Mouse (Mus musculus): ENCODE data around the gene Tmem106c. TPM values are rescaled to one million over a fixed set of nuclear protein-coding genes. Genes with fewer than 3 reads are reported as not detected.
A peak's percentile ranks its signal among the peaks of the same experiment; 100 is the strongest.

The Tmem106c gene
- 55.0 and 58.3 TPM in 2 replicates for polyA plus RNA-seq (2015; fragmentation: Nextera tagmentation; extraction: Ambion mirVana)

DNA sequence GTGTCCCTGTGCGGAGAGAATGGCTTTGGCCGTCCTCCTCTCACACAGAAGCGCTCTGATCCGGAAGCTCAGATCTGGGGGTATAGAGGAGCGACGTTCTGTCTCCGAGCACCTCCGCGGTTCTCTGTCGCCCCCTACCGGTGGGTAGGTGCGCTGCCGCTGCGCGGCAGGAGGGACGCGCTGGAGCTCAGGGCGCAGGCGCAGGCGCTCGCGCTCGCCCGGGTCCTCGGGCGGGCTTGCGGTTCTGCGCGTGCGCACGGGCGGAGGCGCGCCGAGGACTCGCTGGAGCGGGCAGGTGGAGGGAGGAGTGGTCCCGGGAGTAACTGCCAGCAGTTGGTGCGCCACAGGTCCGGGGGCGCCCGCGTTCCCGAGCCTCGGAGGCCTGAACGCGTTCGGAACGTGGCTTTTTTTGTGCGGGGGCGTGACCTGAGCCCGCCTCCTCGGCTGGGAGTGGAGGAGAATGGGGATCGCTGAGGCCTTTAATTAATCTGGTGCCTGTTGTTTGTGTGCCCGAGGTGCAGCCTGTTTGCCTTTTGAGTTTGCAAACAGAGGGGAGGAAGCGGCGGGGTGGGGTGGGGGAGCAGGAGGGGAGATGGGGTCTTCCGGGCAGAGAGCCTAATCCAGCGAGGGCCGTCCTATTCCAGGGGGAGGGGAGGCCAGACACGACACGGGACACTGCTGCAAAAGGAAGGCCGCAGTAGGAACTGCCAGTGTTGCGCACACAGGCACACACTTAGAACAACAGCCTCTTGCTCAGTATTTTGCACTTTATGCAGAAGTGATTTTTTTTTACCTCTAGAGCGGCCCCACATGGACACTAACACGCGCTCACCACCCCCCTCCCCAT is at the start of gene Tmem106c:
Gene Tmem106c (plus strand): TSS at position 212 of the 847 bp plus-strand sequence.
- TF ChIP-seq CTCF (IDR thresholded peaks at IDR 0.05; ENCODE audit: low read depth) = peak; percentile 94

DNA sequence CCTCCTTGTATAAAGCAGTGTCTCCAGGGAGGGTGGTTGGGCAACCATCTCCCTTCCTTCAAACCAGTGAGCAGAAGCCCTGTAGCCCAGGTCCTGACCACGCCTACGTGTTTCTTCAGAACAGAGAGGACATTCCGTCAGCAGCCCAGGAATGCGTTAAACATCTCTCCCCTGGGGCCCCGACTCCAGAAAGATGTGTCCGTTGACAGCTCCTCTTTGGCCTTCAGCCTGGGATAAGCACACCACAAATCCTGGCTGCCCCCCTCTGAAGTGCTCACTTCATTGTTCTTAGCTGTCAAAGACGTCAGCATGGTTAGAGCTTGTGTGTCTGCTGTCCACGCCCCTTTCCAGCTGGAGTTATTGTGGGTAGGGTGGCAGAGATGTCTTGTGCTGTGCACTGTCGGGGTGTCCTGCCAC is 49.7 kb upstream of the Tmem106c start:
- no peak overlapping the region for H3K9ac ChIP-seq (ENCODE audit: low read depth, low read length)
- H3K27ac ChIP-seq = no peak overlapping the region
- ATAC-seq (replicated peaks; ENCODE audit: low FRiP score, low read depth) = no peak
- no peak for TF ChIP-seq CTCF (IDR thresholded peaks at IDR 0.05; ENCODE audit: low read depth)
- H3K4me1 ChIP-seq (replicated peaks; ENCODE audit: insufficient read depth, low read length) = peaks cover 7% of the 10 kb centered on the region
- H3K9me3 ChIP-seq (replicated peaks; ENCODE audit: low read length) = no peaks in the 10 kb centered on the region
- no peaks in the 10 kb centered on the region for H3K36me3 ChIP-seq (ENCODE audit: insufficient read depth, low read length)
- 14% methylated on average over 9 of the region's 9 CpGs for WGBS
- H3K4me2 ChIP-seq (ENCODE audit: low read length) = no peak overlapping the region
- DNase-seq (ENCODE audit: low spot score) = peak; percentile 64
- H3K4me3 ChIP-seq (replicated peaks; ENCODE audit: low read depth, low read length) = no peak overlapping the region
- H3K27me3 ChIP-seq (ENCODE audit: insufficient read depth, low read length) = no peaks in the 10 kb centered on the region

More for the DNA sequence above, at the start of gene Tmem106c:
- ATAC-seq (replicated peaks; ENCODE audit: low FRiP score, low read depth) (peak; percentile 95), DNase-seq (ENCODE audit: low spot score) (peak; percentile 96)
- peak within 1 kb of the TSS; percentile 81 for H3K4me2 ChIP-seq (ENCODE audit: low read length)
- H3K9me3 ChIP-seq (replicated peaks; ENCODE audit: low read length) = no peaks in the 10 kb centered on the region
- peak within 1 kb of the TSS; percentile 61 for H3K4me3 ChIP-seq (replicated peaks; ENCODE audit: low read depth, low read length)
- H3K36me3 ChIP-seq (ENCODE audit: insufficient read depth, low read length) = no peaks in the 10 kb centered on the region
- peak within 1 kb of the TSS; percentile 85 for H3K27ac ChIP-seq
- no peaks in the 10 kb centered on the region for H3K27me3 ChIP-seq (ENCODE audit: insufficient read depth, low read length)
- WGBS = under 1% methylated on average over 67 of the region's 67 CpGs
- H3K9ac ChIP-seq (ENCODE audit: low read depth, low read length) = peak within 1 kb of the TSS; percentile 75
- 0 out of 2 replicates have a peak, but pooled peaks cover 4% of the 10 kb centered on the region for H3K4me1 ChIP-seq (replicated peaks; ENCODE audit: insufficient read depth, low read length)

GRCm38 (mm10) chr15:97917994-97918393 is 46.0 kb upstream of the Tmem106c start:
- ATAC-seq (replicated peaks; ENCODE audit: low FRiP score, low read depth) (no peak), DNase-seq (ENCODE audit: low spot score) (no peak)
- TF ChIP-seq CTCF (IDR thresholded peaks at IDR 0.05; ENCODE audit: low read depth) = no peak
- H3K27ac ChIP-seq = no peak overlapping the region
- 62% methylated on average over 9 of the region's 9 CpGs for WGBS
- H3K4me2 ChIP-seq (ENCODE audit: low read length) = no peak overlapping the region
- H3K9ac ChIP-seq (ENCODE audit: low read depth, low read length) = no peak overlapping the region
- H3K4me1 ChIP-seq (replicated peaks; ENCODE audit: insufficient read depth, low read length) = peaks cover 7% of the 10 kb centered on the region
- H3K9me3 ChIP-seq (replicated peaks; ENCODE audit: low read length) = no peaks in the 10 kb centered on the region
- no peak overlapping the region for H3K4me3 ChIP-seq (replicated peaks; ENCODE audit: low read depth, low read length)
- H3K27me3 ChIP-seq (ENCODE audit: insufficient read depth, low read length) = no peaks in the 10 kb centered on the region
- H3K36me3 ChIP-seq (ENCODE audit: insufficient read depth, low read length) = no peaks in the 10 kb centered on the region

- H3K9ac ChIP-seq (ENCODE audit: low read depth, low read length) = no peak overlapping the region
- H3K4me3 ChIP-seq (replicated peaks; ENCODE audit: low read depth, low read length) = no peak overlapping the region
- H3K4me2 ChIP-seq (ENCODE audit: low read length) = no peak overlapping the region
- H3K27ac ChIP-seq = no peak overlapping the region
- DNase-seq (ENCODE audit: low spot score) = no peak
- H3K27me3 ChIP-seq (ENCODE audit: insufficient read depth, low read length) = no peaks in the 10 kb centered on the region
- H3K4me1 ChIP-seq (replicated peaks; ENCODE audit: insufficient read depth, low read length) = peaks cover 5% of the 10 kb centered on the region; the same call in 1 of the 2 replicates
- TF ChIP-seq CTCF (IDR thresholded peaks at IDR 0.05; ENCODE audit: low read depth) = no peak
- no peaks in the 10 kb centered on the region for H3K9me3 ChIP-seq (replicated peaks; ENCODE audit: low read length)
- no peaks in the 10 kb centered on the region for H3K36me3 ChIP-seq (ENCODE audit: insufficient read depth, low read length)
- 81% methylated on average over 7 of the region's 7 CpGs for WGBS
- no peak for ATAC-seq (replicated peaks; ENCODE audit: low FRiP score, low read depth)
Observed at GRCm38 (mm10) chr15:97919217-97919616, 44.8 kb upstream of the Tmem106c start.

GRCm38 (mm10) chr15:97920306-97920705 is 43.7 kb upstream of the Tmem106c start:
- no peaks in the 10 kb centered on the region for H3K27me3 ChIP-seq (ENCODE audit: insufficient read depth, low read length)
- no peak overlapping the region for H3K4me2 ChIP-seq (ENCODE audit: low read length)
- no peaks in the 10 kb centered on the region for H3K36me3 ChIP-seq (ENCODE audit: insufficient read depth, low read length)
- 52% methylated on average over 5 of the region's 5 CpGs for WGBS
- no peak overlapping the region for H3K27ac ChIP-seq
- DNase-seq (ENCODE audit: low spot score) = no peak
- ATAC-seq (replicated peaks; ENCODE audit: low FRiP score, low read depth) = no peak
- H3K9me3 ChIP-seq (replicated peaks; ENCODE audit: low read length) = no peaks in the 10 kb centered on the region
- H3K9ac ChIP-seq (ENCODE audit: low read depth, low read length) = no peak overlapping the region
- no peak overlapping the region for H3K4me3 ChIP-seq (replicated peaks; ENCODE audit: low read depth, low read length)
- TF ChIP-seq CTCF (IDR thresholded peaks at IDR 0.05; ENCODE audit: low read depth) = no peak
- H3K4me1 ChIP-seq (replicated peaks; ENCODE audit: insufficient read depth, low read length) = peaks cover 3% of the 10 kb centered on the region; the same call in 1 of the 2 replicates

- ATAC-seq (replicated peaks; ENCODE audit: low FRiP score, low read depth) = no peak
- H3K4me2 ChIP-seq (ENCODE audit: low read length) = no peak overlapping the region
- H3K4me1 ChIP-seq (replicated peaks; ENCODE audit: insufficient read depth, low read length) = peaks cover 3% of the 10 kb centered on the region; the same call in 1 of the 2 replicates
- no peak overlapping the region for H3K27ac ChIP-seq
- H3K9ac ChIP-seq (ENCODE audit: low read depth, low read length) = no peak overlapping the region
- no peaks in the 10 kb centered on the region for H3K27me3 ChIP-seq (ENCODE audit: insufficient read depth, low read length)
- no peak overlapping the region for H3K4me3 ChIP-seq (replicated peaks; ENCODE audit: low read depth, low read length)
- H3K36me3 ChIP-seq (ENCODE audit: insufficient read depth, low read length) = no peaks in the 10 kb centered on the region
- no peaks in the 10 kb centered on the region for H3K9me3 ChIP-seq (replicated peaks; ENCODE audit: low read length)
- TF ChIP-seq CTCF (IDR thresholded peaks at IDR 0.05; ENCODE audit: low read depth) = no peak
- WGBS = 61% methylated on average over 9 of the region's 9 CpGs
- DNase-seq (ENCODE audit: low spot score) = no peak
Observed at GRCm38 (mm10) chr15:97921796-97922195, 42.2 kb upstream of the Tmem106c start.
